Mouse (Mus musculus) G1E (cell line): Measurements from ENCODE around the gene Ms4a10.

Experiments
- CTCF ChIP-seq: IDR thresholded peaks from 2 replicates; pipeline ENCODE4 v1.5.1; 2012; ENCODE audit warnings: low read depth, low read length, inconsistent platforms, mixed read lengths
- POLR2AphosphoS5 ChIP-seq: IDR thresholded peaks from 2 replicates; pipeline ENCODE4 v1.6.1; 2012; ENCODE audit warnings: low read depth, low read length, inconsistent platforms; ENCODE audit not compliant: insufficient replicate concordance

- TF ChIP-seq CTCF (no peak), POLR2AphosphoS5 (no peak)
These were observed 26.1 kb downstream of the Ms4a10 start for GRCm38 (mm10) chr19:10948416-10948815.
